Mouse (Mus musculus): ENCODE results near the gene Abca4.

DNA sequence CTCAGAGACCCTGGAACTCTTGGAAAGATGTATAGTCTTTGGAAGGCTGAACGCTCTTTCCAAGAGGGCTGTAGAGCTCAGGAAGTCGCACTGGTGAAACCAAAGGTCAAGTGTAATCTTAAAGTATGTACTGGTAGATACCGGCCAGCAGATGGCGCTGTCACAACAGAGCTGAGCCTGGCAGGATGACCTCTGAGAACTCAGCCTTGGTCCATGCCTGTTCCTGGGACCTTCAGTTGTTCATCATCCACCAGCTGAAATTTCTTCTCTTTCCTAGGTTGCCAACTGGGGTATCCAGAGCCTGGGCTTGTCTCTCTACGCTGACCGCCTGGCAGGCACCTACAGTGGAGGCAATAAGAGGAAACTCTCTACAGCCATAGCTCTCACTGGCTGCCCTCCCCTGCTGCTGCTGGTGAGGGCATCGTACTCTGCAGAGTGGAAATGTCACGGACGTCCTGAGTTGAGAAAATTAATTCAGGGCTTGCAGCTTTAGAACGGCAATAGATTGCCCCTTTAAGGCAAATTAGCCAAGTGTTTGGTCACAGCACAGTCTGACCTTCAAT, 125.5 kb downstream of the Abca4 start:
- no peak for TF ChIP-seq POLR2A (IDR thresholded peaks at IDR 0.05; ENCODE audit: control insufficient read depth, low read depth, low read length)
- TF ChIP-seq CTCF (IDR thresholded peaks at IDR 0.05; ENCODE audit: control insufficient read depth, insufficient read depth, insufficient replicate concordance, low read depth, low read length), result peak; percentile 93; the same call in 1 of the 2 replicates
